Mouse (Mus musculus): ENCODE measurements around the gene AW549877. TPM values are rescaled to one million over a fixed set of nuclear protein-coding genes. Genes with fewer than 3 reads are reported as not detected.

The AW549877 gene
- polyA plus RNA-seq, 1 experiment from 2014 or later: 6.7 TPM

DNA sequence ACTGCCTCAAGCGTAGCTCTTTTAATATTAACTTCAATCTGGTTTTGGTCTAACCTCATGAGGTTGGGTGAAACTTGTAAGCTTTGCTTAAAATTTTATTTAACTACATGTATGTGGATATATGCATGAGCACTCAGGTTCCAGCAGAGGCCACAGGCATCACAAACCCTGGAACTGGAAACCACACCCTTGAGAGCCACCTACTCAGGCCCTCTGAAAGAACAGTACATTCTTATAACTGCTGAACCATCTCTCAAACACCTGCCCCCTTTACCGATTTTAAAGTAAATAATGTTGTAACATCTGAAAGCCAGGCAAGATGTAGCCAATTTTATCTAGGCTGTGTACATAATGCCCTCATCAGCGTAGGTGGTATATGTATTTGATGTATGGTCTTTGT, 15.7 kb downstream of the AW549877 start:
- Histone ChIP-seq H3K27me3 (no peaks in the 10 kb centered on the region), H3K27ac (replicated peaks) (peak overlapping the region; percentile 85), H3K36me3 (replicated peaks) (peaks cover 1% of the 10 kb centered on the region), H3K9ac (no peak overlapping the region), H3K4me3 (replicated peaks) (peak overlapping the region; percentile 72; the same call in 1 of the 2 replicates), H3K9me3 (replicated peaks) (no peaks in the 10 kb centered on the region), H3K4me1 (replicated peaks) (peaks cover 16% of the 10 kb centered on the region), H3K4me2 (peak overlapping the region; percentile 87)
- 61% methylated on average over 3 of the region's 3 CpGs for WGBS (ENCODE audit: insufficient replicate concordance)
- no peak for ATAC-seq (ENCODE audit: insufficient read depth)

DNA sequence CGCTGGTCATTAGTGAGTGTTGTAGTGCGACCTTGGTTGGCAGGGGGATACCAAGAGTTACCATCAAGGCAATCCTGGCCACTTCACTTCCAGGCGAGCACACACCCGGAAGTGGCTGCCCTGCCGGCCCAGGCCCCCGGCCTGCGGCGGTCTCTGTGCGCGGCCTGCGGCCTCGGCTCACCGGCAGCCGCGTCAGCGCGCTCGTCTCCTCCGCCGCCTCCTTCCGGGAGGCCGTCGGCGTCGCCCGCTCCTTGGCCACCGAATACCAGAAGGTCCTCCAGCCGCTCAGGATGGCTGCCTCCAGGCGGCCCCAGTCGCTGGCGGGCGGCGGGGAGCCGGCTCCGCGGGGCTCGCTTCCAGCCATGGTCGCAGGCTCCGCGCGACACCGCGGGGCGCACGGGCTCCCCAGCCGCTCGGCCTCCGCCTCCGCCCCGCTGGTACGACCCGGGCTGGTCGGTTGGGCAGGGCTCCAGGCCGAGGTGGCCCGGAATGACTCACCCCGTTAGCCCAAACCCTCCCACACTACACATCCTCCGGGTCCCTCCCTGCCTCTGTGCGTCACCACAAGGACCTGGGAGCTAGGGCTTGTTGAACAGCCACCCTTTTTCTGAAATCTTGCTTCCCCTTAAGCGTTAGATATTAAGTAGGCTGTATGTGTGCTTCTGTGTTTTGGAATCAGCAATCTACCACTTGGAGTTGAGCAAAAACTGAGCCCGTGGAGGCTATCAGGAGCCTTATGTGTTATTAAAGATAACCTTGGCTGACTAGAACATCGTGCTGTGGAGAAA, 16.3 kb downstream of the AW549877 start, which contains the start of gene Fbxo4:
Gene Fbxo4, minus strand, starts transcription at position 513 of the 788 bp plus-strand sequence.
- no peaks in the 10 kb centered on the region for H3K27me3 ChIP-seq
- peaks cover 16% of the 10 kb centered on the region for H3K4me1 ChIP-seq (replicated peaks)
- no peaks in the 10 kb centered on the region; the same call in 1 of the 2 replicates for H3K36me3 ChIP-seq (replicated peaks)
- H3K4me3 ChIP-seq (replicated peaks): peak within 1 kb of the TSS; percentile 72
- H3K9me3 ChIP-seq (replicated peaks): no peaks in the 10 kb centered on the region
- under 1% methylated on average over 61 of the region's 61 CpGs for WGBS (ENCODE audit: insufficient replicate concordance)
- H3K9ac ChIP-seq: peak within 1 kb of the TSS; percentile 70
- H3K4me2 ChIP-seq: peak within 1 kb of the TSS; percentile 87
- peak within 1 kb of the TSS; percentile 85 for H3K27ac ChIP-seq (replicated peaks)
- ATAC-seq (ENCODE audit: insufficient read depth): peak; percentile 94

DNA sequence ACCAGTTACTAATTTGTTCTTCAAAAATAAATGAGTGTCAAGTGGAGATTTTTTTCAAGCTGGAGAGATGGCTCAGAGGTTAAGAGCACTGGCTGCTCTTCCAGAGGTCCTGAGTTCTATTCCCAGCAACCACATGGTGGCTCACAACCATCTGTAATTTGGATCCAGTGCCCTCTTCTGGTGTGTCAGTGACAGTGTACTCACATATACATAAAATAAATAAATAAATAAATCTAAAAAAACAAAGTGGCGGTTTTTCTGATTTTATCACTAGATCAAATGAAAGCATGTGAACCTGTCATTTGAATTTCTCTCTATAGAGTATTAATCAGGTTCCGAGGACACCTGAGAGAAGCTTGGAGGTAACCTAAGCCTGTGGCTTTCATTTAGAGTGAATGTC, 17.3 kb downstream of the AW549877 start:
- Histone ChIP-seq H3K27ac (replicated peaks) (no peak overlapping the region), H3K36me3 (replicated peaks) (no peaks in the 10 kb centered on the region), H3K9ac (no peak overlapping the region), H3K27me3 (no peaks in the 10 kb centered on the region), H3K4me2 (peak overlapping the region; percentile 87; the same call in 1 of the 2 replicates), H3K4me3 (replicated peaks) (no peak overlapping the region), H3K4me1 (replicated peaks) (peaks cover 16% of the 10 kb centered on the region), H3K9me3 (replicated peaks) (no peaks in the 10 kb centered on the region)
- ATAC-seq (ENCODE audit: insufficient read depth): no peak
- 70% methylated on average over 2 of the region's 2 CpGs for WGBS (ENCODE audit: insufficient replicate concordance)

DNA sequence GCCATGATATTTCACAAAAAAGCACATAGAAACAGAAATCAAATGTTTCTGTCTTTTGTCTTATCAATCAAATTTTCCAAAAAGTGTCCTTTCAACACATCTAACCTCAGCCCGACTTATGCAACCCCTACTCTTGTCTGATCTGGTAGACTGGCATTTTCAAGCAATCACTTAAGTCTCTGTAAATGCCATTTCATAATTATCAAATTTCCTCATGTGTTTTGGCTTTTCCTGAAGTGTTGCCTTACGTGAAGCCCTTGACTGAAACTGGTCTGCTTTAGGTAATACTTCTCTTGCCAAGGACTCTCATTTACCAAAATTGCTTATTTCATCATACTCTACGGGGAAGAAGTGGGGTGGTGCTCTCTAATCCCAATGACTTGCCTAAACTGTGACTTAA, 22.2 kb downstream of the AW549877 start:
- Histone ChIP-seq H3K27ac (replicated peaks) (no peak overlapping the region), H3K36me3 (replicated peaks) (no peaks in the 10 kb centered on the region), H3K9ac (no peak overlapping the region), H3K4me2 (no peak overlapping the region), H3K4me1 (replicated peaks) (no peaks in the 10 kb centered on the region), H3K27me3 (no peaks in the 10 kb centered on the region), H3K4me3 (replicated peaks) (no peak overlapping the region), H3K9me3 (replicated peaks) (no peaks in the 10 kb centered on the region)
- ATAC-seq (ENCODE audit: insufficient read depth): no peak
- 66% methylated on average over 3 of the region's 3 CpGs for WGBS (ENCODE audit: insufficient replicate concordance)

DNA sequence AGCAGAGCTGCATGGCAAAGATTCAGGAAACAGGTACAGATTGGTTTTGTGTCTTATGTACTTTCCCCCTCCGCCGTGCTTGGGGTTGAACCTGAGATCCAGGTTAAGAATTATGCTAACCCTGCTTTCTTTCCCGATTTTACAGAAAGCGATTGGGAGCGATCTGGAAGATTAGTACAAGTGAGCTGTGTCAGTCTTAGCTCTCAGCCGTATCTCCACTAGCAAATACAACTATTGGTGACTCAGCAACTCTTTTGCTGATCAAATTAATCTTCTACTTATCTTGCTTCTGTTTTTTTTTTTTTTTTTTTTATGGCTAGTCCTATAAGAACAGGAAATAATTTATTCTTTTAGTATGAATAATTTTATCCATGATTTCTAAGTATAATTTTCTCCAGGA, 25.4 kb downstream of the AW549877 start:
- Histone ChIP-seq H3K27me3 (no peaks in the 10 kb centered on the region), H3K27ac (replicated peaks) (no peak overlapping the region), H3K4me1 (replicated peaks) (no peaks in the 10 kb centered on the region), H3K9me3 (replicated peaks) (no peaks in the 10 kb centered on the region), H3K36me3 (replicated peaks) (no peaks in the 10 kb centered on the region), H3K9ac (no peak overlapping the region), H3K4me2 (no peak overlapping the region), H3K4me3 (replicated peaks) (no peak overlapping the region)
- no peak for ATAC-seq (ENCODE audit: insufficient read depth)
- WGBS (ENCODE audit: insufficient replicate concordance): 75% methylated on average over 6 of the region's 6 CpGs

DNA sequence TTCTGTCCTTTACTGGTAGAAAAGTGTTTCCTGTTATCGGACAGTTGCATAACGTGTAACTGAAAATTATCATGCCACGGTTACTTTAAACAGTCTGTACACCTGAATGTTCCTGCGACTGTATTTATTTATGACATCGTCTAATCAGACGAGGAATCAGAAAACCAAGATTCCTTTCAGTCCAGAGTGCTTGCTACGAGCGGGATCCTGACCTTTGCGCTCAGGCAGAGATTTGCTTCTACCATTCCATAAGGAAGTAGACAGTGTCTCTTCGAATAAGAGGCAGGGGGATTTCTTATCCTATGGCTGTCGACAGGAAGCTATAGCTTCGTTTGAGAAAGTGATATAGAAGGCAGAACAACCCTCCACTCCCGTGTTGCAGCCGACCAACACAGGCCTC, 25.8 kb downstream of the AW549877 start:
- Histone ChIP-seq H3K4me2 (no peak overlapping the region), H3K9ac (no peak overlapping the region), H3K9me3 (replicated peaks) (no peaks in the 10 kb centered on the region), H3K27me3 (no peaks in the 10 kb centered on the region), H3K4me1 (replicated peaks) (no peaks in the 10 kb centered on the region), H3K36me3 (replicated peaks) (no peaks in the 10 kb centered on the region), H3K27ac (replicated peaks) (no peak overlapping the region), H3K4me3 (replicated peaks) (no peak overlapping the region)
- WGBS (ENCODE audit: insufficient replicate concordance): 72% methylated on average over 14 of the region's 14 CpGs
- no peak for ATAC-seq (ENCODE audit: insufficient read depth)

DNA sequence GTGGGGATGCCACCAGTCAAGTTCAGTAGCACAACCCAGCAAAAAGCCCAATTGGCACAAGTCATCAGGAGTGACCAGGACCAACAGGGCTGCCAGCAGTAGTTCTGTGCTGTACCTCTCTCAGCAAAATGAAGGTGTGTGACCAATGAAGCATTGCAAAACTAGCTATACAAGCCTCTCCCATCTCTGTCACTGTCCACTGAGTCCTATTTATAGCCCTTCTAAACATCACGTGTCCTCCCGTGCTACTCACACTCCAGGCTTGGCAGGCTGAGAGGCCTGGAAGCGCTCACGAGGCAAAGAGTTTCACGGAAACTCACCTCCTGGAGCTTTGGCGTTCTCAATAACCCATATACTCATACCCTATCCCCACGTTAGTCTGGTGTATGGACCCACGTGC, 33.3 kb downstream of the AW549877 start:
- H3K9me3 ChIP-seq (replicated peaks): no peaks in the 10 kb centered on the region
- 73% methylated on average over 8 of the region's 8 CpGs for WGBS (ENCODE audit: insufficient replicate concordance)
- H3K27ac ChIP-seq (replicated peaks): no peak overlapping the region
- H3K4me2 ChIP-seq: no peak overlapping the region
- H3K36me3 ChIP-seq (replicated peaks): no peaks in the 10 kb centered on the region
- no peaks in the 10 kb centered on the region for H3K27me3 ChIP-seq
- H3K4me3 ChIP-seq (replicated peaks): no peak overlapping the region
- no peak for ATAC-seq (ENCODE audit: insufficient read depth)
- H3K4me1 ChIP-seq (replicated peaks): no peaks in the 10 kb centered on the region
- H3K9ac ChIP-seq: no peak overlapping the region

DNA sequence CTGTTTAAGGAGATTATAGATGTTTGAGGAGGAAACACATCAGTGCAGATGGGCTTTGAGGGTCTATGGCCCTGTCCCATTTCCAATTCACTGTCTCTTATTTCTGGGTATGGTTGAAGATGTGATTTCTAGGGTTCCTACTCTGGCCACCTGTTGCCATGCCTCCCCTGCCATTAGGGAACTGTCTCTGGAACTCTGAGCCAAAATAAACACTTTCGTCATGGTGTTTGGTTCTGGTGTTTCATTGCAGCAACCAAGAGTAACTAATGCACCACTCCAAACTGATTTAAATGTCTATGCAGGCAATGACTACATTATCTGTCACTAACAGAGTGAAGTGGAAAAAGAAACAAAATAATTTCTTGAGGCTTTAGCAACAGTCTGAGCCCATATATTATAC, 35.5 kb downstream of the AW549877 start:
- Histone ChIP-seq H3K27ac (replicated peaks) (no peak overlapping the region), H3K4me1 (replicated peaks) (no peaks in the 10 kb centered on the region), H3K36me3 (replicated peaks) (no peaks in the 10 kb centered on the region), H3K27me3 (no peaks in the 10 kb centered on the region), H3K9me3 (replicated peaks) (no peaks in the 10 kb centered on the region), H3K9ac (no peak overlapping the region), H3K4me2 (no peak overlapping the region), H3K4me3 (replicated peaks) (no peak overlapping the region)
- ATAC-seq (ENCODE audit: insufficient read depth): no peak
- 46% methylated on average over 1 of the region's 1 CpGs for WGBS (ENCODE audit: insufficient replicate concordance)

DNA sequence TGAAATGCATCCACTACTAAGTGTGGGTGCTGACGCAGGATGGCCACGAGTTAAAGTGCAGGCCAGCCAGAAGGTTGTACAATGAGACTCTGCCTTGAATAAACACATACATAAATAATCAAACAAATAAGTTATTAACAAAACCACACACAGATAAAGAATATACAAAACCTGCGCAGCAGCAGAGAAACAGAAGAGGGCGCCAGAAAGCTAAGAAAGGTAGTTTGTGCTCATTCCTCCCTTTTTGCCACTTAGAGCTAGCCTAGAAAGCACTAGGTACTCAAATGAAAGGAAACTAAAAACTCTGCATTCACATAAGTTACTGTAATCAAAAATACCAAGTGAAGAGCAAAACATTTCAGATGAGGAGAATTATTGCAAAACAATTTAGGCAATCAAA, 37.6 kb downstream of the AW549877 start:
- Histone ChIP-seq H3K9me3 (replicated peaks) (no peaks in the 10 kb centered on the region), H3K4me1 (replicated peaks) (no peaks in the 10 kb centered on the region), H3K4me2 (no peak overlapping the region), H3K9ac (no peak overlapping the region), H3K4me3 (replicated peaks) (no peak overlapping the region), H3K27me3 (no peaks in the 10 kb centered on the region), H3K36me3 (replicated peaks) (no peaks in the 10 kb centered on the region), H3K27ac (replicated peaks) (no peak overlapping the region)
- no peak for ATAC-seq (ENCODE audit: insufficient read depth)
- WGBS (ENCODE audit: insufficient replicate concordance): 20% methylated on average over 4 of the region's 4 CpGs

DNA sequence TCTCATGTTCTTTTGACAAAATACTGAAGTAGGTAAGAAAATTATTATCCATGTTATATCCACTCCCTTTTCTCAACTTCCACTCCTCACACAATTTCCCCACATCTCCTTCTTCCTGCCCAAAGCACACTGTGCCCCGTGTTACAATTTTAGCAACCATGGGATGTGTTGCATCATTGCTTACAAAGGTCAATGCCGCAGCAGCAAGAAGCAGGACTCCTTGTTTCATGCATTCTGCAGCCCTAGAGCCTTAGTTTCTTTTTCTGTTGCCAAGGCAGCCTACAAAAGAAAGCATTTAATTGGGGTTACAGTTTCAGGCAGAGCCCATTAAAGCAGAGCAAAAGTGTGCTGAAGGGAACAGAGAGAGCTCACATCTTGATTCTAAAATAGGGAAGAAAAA, 40.6 kb downstream of the AW549877 start:
- Histone ChIP-seq H3K9me3 (replicated peaks) (no peaks in the 10 kb centered on the region), H3K4me1 (replicated peaks) (no peaks in the 10 kb centered on the region), H3K27me3 (no peaks in the 10 kb centered on the region), H3K27ac (replicated peaks) (no peak overlapping the region), H3K4me3 (replicated peaks) (no peak overlapping the region), H3K9ac (no peak overlapping the region), H3K36me3 (replicated peaks) (no peaks in the 10 kb centered on the region), H3K4me2 (no peak overlapping the region)
- ATAC-seq (ENCODE audit: insufficient read depth): no peak
- WGBS (ENCODE audit: insufficient replicate concordance): 45% methylated on average over 2 of the region's 2 CpGs

DNA sequence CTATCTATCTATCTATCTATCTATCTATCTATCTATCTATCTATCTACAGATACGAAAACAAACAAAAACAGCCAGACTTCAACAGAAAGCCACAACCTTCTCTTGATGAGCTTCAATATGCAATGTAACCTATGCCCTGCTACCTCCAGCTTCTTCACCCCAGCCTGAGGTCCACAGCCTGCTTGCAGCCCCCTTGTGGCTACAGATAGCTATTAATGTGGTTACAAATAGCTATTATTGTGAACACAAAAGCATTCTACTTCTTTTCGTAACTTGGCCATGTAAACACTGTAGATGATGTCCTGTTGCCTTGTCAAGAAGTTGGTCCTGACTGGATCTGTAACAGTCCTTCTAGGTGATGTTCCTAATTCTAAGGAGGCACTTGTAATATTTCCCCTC, 57.4 kb downstream of the AW549877 start:
- no peaks in the 10 kb centered on the region for H3K27me3 ChIP-seq
- WGBS (ENCODE audit: insufficient replicate concordance): 68% methylated on average over 2 of the region's 2 CpGs
- no peak for ATAC-seq (ENCODE audit: insufficient read depth)
- no peaks in the 10 kb centered on the region for H3K4me1 ChIP-seq (replicated peaks)
- H3K27ac ChIP-seq (replicated peaks): no peak overlapping the region
- H3K4me2 ChIP-seq: no peak overlapping the region
- H3K36me3 ChIP-seq (replicated peaks): no peaks in the 10 kb centered on the region
- no peaks in the 10 kb centered on the region for H3K9me3 ChIP-seq (replicated peaks)
- no peak overlapping the region for H3K9ac ChIP-seq
- no peak overlapping the region for H3K4me3 ChIP-seq (replicated peaks)

DNA sequence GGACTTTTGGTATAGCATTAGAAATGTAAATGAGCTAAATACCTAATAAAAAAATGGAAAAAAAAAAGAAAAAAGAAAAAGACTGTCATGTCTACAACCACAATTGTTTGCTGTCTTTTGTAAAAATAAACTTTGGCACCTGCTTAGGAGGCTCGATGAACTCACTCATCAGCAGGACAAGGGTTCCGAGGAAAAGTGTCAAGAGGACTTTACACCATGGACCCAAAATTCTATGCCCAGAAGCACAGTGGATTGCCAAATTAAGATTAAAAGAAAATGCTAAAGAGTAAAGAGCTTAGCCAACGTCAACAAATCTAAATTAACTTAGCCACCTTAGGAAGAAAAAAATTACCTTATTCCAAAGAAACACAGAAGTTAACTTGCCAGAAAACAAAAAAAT, 59.5 kb downstream of the AW549877 start:
- no peak overlapping the region for H3K4me2 ChIP-seq
- H3K27me3 ChIP-seq: no peaks in the 10 kb centered on the region
- H3K9ac ChIP-seq: no peak overlapping the region
- no peak overlapping the region for H3K27ac ChIP-seq (replicated peaks)
- 65% methylated on average over 3 of the region's 3 CpGs for WGBS (ENCODE audit: insufficient replicate concordance)
- no peaks in the 10 kb centered on the region for H3K9me3 ChIP-seq (replicated peaks)
- H3K4me1 ChIP-seq (replicated peaks): no peaks in the 10 kb centered on the region
- ATAC-seq (ENCODE audit: insufficient read depth): no peak
- no peaks in the 10 kb centered on the region for H3K36me3 ChIP-seq (replicated peaks)
- H3K4me3 ChIP-seq (replicated peaks): no peak overlapping the region
